Mouse (Mus musculus) kidney, embryonic 15.5 days (tissue): ENCODE measurements at regions not wholly inside any gene's neighbourhood (a gene's known extent, or its start where the extent isn't known, plus 50 kb on each side); places are given as distances from the start of the nearest gene placed in this dataset.

Experiments
- ATAC-seq: fragments of 200-750 bp; cut with Nextera tagmentation; replicated peaks from 2 replicates; pipeline ENCODE4 v1.8.0; 2017; ENCODE audit warnings: moderate TSS enrichment; ENCODE audit not compliant: low FRiP score
- H3K27ac ChIP-seq: fragments of 300-500 bp; sonication (generic); 2 replicates; pipeline ENCODE4 v1.5.1; 2015; ENCODE audit warnings: mild to moderate bottlenecking, inconsistent platforms
- H3K27me3 ChIP-seq: fragments of 300-500 bp; sonication (generic); 2 replicates; pipeline ENCODE4 v1.6.1; 2015; ENCODE audit warnings: inconsistent platforms
- H3K36me3 ChIP-seq: fragments of 300-500 bp; sonication (generic); 2 replicates; pipeline ENCODE4 v1.6.1; 2015; ENCODE audit warnings: inconsistent platforms
- H3K4me1 ChIP-seq: fragments of 300-500 bp; sonication (generic); 2 replicates; pipeline ENCODE4 v1.6.1; 2015; ENCODE audit warnings: inconsistent platforms
- H3K4me2 ChIP-seq: fragments of 300-500 bp; sonication (generic); 2 replicates; pipeline ENCODE4 v1.6.1; 2015; ENCODE audit warnings: moderate library complexity, mild to moderate bottlenecking, inconsistent platforms
- H3K4me3 ChIP-seq: fragments of 300-500 bp; sonication (generic); replicated peaks from 2 replicates; pipeline ENCODE4 v1.5.1; 2015; ENCODE audit warnings: mild to moderate bottlenecking, inconsistent platforms
- H3K9ac ChIP-seq: fragments of 300-500 bp; sonication (generic); 2 replicates; pipeline ENCODE4 v1.6.1; 2015; ENCODE audit warnings: mild to moderate bottlenecking, inconsistent platforms
- H3K9me3 ChIP-seq: fragments of 300-500 bp; sonication (generic); replicated peaks from 2 replicates; pipeline ENCODE4 v1.6.1; 2016; ENCODE audit warnings: inconsistent platforms
- WGBS: fragments of 180-500 bp; shearing (Covaris S2); methylation state at CpG from one replicate; pipeline ENCODE4 v1.1.7; 2015; ENCODE audit warnings: mixed read lengths; 5-methylcytosine and 5-hydroxymethylcytosine counted together

DNA sequence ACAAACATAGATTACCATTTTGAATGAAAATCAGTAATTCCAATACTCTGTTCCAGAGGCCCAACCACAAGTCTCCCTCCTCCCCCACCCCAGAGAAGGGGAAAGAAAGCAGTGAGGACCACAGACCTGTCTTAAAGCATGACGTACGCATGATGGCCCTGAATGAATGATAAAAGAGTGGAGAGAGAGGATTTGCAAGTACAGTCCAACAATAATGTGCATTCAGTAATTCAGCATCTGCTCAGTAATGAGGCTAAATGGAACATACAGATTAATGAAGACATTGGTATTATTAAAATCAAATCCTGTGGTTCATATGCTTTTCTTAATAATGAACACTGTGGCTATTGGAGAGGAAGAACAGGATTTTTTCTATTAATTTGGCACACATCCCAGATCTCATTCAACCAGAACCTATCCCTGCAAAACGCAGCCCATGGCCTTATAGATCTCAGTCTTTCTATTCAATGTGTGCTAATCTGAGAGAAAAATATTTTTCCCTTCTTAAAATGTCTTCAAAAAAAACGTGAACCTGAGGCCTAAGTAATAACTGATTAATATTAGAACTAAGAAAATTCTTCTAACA, 430.7 kb upstream of the Tbc1d2b start:
- no peaks in the 10 kb centered on the region for H3K27me3 ChIP-seq
- H3K9me3 ChIP-seq, result no peaks in the 10 kb centered on the region
- no peak overlapping the region for H3K27ac ChIP-seq
- no peak for ATAC-seq
- H3K36me3 ChIP-seq, result no peaks in the 10 kb centered on the region
- 67% methylated on average over 4 of the region's 4 CpGs for WGBS
- no peak overlapping the region for H3K4me2 ChIP-seq
- H3K4me1 ChIP-seq, result no peaks in the 10 kb centered on the region
- no peak overlapping the region for H3K4me3 ChIP-seq
- no peak overlapping the region for H3K9ac ChIP-seq

DNA sequence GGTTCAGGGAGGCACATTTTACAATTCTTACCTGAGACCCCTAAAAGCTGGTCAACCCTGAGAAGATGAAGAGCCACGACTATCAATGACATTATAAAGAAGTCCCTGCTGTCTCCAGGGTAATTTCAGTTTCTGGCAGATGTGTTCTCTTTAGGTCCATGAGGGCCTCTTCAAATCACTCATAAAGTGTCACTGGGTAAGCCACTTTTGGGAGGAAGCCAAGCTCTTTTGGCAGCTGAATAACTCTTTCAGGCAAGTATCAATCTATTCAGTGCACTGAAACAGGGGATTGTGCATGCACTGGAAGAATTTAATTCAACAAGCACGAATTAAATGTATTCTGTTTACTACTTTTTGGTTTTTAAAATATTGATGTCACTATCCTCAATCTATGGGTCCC, 443.1 kb upstream of the Tbc1d2b start:
- no peak for ATAC-seq
- WGBS, result 61% methylated on average over 2 of the region's 2 CpGs
- H3K9ac ChIP-seq, result no peak overlapping the region
- H3K27me3 ChIP-seq, result no peaks in the 10 kb centered on the region
- H3K4me1 ChIP-seq, result no peaks in the 10 kb centered on the region
- no peaks in the 10 kb centered on the region for H3K9me3 ChIP-seq
- no peaks in the 10 kb centered on the region for H3K36me3 ChIP-seq
- H3K4me3 ChIP-seq, result no peak overlapping the region
- H3K4me2 ChIP-seq, result no peak overlapping the region
- H3K27ac ChIP-seq, result no peak overlapping the region

DNA sequence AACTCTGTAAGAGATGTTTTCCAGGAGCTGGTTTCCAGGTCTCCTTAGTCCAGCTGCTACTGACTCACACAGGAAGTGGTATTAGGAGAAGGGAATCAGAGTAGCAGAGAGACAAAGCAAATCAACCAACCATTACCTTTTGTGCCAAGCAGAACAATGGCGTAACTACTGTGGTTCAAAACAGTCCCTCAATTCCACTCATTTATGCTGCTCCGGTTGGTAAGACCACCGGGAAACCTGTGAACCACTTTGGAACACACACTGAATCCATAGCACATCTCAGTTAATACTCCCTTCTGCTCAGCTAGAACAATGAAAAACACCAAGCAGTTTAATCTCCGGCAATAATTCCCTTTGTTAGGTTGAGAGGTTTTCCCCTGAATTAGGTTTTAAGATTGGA, 460.8 kb upstream of the Tbc1d2b start:
- H3K4me2 ChIP-seq, result no peak overlapping the region
- H3K27ac ChIP-seq, result no peak overlapping the region
- no peak overlapping the region for H3K9ac ChIP-seq
- no peaks in the 10 kb centered on the region for H3K9me3 ChIP-seq
- no peaks in the 10 kb centered on the region for H3K27me3 ChIP-seq
- 80% methylated on average over 4 of the region's 4 CpGs for WGBS
- no peaks in the 10 kb centered on the region for H3K36me3 ChIP-seq
- H3K4me3 ChIP-seq, result no peak overlapping the region
- no peak for ATAC-seq
- no peaks in the 10 kb centered on the region for H3K4me1 ChIP-seq

DNA sequence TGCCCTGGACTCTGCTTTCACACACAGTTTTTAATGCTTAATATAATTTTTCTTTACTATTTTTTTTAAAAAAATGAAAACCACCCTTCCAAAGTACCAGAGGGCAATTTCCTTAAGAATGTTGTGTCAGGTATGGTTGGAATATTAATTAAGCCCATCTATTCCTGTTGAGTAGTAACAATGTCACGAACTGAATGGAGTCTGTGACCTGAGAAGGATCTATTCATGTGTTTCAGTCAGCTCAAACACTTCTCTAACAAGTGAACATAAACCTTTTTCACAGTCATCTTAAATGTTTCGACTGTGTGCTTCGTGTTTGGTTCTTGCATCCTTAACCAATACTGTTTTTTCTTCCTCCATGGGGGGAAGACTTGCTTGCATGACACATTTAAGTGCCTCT, 486.6 kb upstream of the Tbc1d2b start:
- H3K27ac ChIP-seq, result no peak overlapping the region
- no peaks in the 10 kb centered on the region for H3K4me1 ChIP-seq
- no peaks in the 10 kb centered on the region for H3K36me3 ChIP-seq
- no peak overlapping the region for H3K4me3 ChIP-seq
- WGBS, result 64% methylated on average over 3 of the region's 3 CpGs
- ATAC-seq, result no peak
- no peak overlapping the region for H3K9ac ChIP-seq
- no peaks in the 10 kb centered on the region for H3K27me3 ChIP-seq
- H3K4me2 ChIP-seq, result no peak overlapping the region
- H3K9me3 ChIP-seq, result no peaks in the 10 kb centered on the region

DNA sequence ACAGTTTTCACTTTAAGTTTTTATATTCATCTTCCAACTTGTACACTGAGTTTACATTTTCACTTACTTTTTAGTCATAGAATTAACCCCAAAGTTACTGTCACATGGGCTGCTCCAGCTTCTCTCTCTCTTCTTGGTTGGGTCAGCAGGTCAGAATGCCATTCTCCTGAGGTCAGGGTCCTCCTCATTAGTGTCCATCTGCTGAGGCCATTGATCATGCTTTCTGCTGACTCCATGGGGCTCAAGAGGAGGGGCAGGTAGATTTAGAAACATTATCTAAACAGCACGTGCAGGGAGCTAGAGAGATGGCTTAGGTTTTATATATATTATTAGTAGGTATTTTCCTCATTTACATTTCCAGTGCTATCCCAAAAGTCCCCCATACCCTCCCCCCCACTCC, 503.7 kb upstream of the Tbc1d2b start:
- no peak overlapping the region for H3K4me2 ChIP-seq
- no peak overlapping the region for H3K27ac ChIP-seq
- H3K27me3 ChIP-seq, result no peaks in the 10 kb centered on the region
- no peak for ATAC-seq
- H3K4me1 ChIP-seq, result no peaks in the 10 kb centered on the region
- H3K36me3 ChIP-seq, result no peaks in the 10 kb centered on the region
- 52% methylated on average over 1 of the region's 1 CpGs for WGBS
- H3K4me3 ChIP-seq, result no peak overlapping the region
- H3K9ac ChIP-seq, result no peak overlapping the region
- no peaks in the 10 kb centered on the region for H3K9me3 ChIP-seq

DNA sequence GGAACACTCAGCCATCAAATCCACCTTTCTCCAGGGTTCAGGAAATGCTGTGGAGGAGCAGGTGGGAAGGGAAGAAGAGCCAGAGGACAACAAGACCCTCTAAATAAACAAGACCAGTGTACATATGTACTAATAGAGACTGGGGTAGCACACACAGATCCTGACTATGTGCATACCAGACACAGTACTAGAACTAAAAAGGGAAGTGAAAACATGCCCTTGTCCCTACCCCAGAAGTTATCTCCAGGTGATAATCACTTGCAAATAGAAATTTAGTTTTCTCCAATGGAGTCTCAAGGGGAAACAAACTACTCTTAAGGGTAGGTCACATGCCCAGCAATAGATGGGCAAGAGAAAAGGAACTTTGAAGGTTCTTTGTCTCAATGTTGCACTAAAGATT, 518.9 kb upstream of the Tbc1d2b start:
- H3K4me2 ChIP-seq, result no peak overlapping the region
- H3K9ac ChIP-seq, result no peak overlapping the region
- H3K9me3 ChIP-seq, result no peaks in the 10 kb centered on the region
- no peak overlapping the region for H3K4me3 ChIP-seq
- H3K27ac ChIP-seq, result no peak overlapping the region
- H3K27me3 ChIP-seq, result no peaks in the 10 kb centered on the region
- no peaks in the 10 kb centered on the region for H3K36me3 ChIP-seq
- no peak for ATAC-seq
- H3K4me1 ChIP-seq, result no peaks in the 10 kb centered on the region

DNA sequence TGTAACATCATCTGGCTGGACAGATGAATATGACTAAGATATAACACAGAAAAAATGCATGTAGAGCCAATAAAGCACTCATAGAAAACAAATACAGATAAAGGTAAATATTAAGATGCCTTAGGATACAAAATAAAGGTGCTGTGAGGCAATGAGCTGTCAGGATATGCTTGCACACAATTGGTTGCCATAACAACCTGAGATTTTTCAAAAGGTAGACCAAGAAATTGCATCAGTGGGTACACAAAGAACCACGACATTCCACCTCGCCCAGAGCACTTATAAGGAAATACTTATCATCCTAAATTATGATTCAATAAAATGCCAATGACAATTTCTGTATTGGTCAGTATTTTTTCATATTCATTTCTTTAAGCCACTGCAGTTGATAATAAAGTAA, 521.3 kb upstream of the Tbc1d2b start:
- Histone ChIP-seq H3K9me3 (no peaks in the 10 kb centered on the region), H3K4me3 (no peak overlapping the region), H3K9ac (no peak overlapping the region), H3K4me2 (no peak overlapping the region), H3K36me3 (no peaks in the 10 kb centered on the region), H3K4me1 (no peaks in the 10 kb centered on the region), H3K27ac (no peak overlapping the region), H3K27me3 (no peaks in the 10 kb centered on the region)
- no peak for ATAC-seq
- 90% methylated on average over 2 of the region's 2 CpGs for WGBS

DNA sequence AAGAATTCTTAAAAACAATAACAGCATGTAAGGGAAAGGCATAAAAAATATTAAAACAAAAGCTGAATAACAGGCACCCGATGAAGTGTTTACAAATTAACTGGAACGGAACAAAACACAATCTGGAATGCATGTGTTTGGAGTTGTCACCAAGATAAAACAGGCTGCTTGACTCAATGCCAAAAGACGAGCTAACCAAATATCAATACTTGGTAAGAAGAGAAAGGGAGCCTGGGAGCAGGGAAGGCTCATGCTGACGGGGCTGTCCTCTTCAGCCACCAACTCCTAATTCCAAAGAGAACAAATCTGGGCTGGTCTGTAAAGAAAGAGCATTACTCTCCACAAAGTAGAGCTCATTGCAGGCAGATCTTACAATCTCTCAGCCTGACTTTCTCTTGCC, 545.4 kb upstream of the Zic4 start:
- Histone ChIP-seq H3K9ac (no peak overlapping the region), H3K27ac (no peak overlapping the region), H3K4me3 (no peak overlapping the region), H3K27me3 (no peaks in the 10 kb centered on the region), H3K36me3 (no peaks in the 10 kb centered on the region), H3K9me3 (no peaks in the 10 kb centered on the region), H3K4me2 (no peak overlapping the region), H3K4me1 (no peaks in the 10 kb centered on the region)
- WGBS, result 71% methylated on average over 4 of the region's 4 CpGs
- ATAC-seq, result no peak

DNA sequence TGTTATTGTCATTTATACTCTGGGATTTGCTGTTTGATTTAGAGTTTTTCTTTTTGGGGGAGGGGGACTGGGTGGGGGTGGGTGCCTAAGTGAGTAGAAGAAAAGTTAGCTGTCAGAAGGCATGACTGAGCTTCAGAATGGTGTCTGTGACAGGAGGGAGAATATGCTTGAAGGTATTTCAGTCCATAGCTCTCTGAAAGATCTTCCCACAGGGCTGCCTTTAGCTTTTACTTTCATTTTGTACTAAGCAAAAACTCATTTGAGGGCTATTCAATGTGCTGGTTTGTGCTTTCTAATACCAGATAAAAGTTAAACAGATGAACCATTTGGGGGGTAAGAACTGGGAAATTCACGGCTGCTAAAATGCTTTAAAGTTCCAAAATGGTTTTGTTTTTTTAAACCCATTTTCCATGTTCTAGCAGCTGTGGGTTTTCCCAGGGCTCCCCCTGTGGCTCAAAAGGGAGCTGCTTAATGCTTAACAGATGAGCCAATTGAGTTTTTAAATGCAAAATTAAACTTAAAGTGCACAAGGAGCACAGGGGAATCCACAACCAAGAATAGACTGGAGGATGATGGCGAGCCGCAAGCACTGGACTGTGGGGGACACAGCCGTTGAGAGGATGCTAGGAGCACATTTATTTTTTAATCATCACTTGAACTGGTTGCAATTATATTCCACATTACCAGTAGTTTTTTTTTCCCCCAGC, 538.5 kb upstream of the Zic4 start:
- no peak overlapping the region for H3K27ac ChIP-seq
- H3K4me1 ChIP-seq, result no peaks in the 10 kb centered on the region
- no peaks in the 10 kb centered on the region for H3K27me3 ChIP-seq
- H3K4me3 ChIP-seq, result no peak overlapping the region
- no peak for ATAC-seq
- 81% methylated on average over 4 of the region's 4 CpGs for WGBS
- no peaks in the 10 kb centered on the region for H3K9me3 ChIP-seq
- no peaks in the 10 kb centered on the region for H3K36me3 ChIP-seq
- H3K4me2 ChIP-seq, result no peak overlapping the region
- no peak overlapping the region for H3K9ac ChIP-seq

DNA sequence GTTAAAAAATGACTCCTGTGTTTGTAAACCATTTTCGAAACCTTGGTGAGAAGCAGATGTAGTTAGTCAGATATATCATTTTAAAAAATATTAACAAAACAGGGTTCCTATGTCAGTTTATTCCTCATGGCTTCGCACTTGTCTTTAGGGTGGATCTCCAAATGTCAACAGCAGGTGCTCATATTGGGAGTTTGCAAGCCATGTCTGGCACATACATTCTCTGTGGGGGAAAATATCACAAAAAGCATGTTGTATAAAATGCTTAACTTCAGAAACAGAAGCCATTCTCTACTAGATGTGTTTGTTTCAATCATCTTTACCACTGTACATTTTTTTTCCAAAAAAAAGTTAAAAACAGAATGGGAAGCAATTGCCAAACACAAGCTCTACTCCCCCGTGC, 534.7 kb upstream of the Zic4 start:
- Histone ChIP-seq H3K27ac (no peak overlapping the region), H3K27me3 (no peaks in the 10 kb centered on the region), H3K4me3 (no peak overlapping the region), H3K9me3 (no peaks in the 10 kb centered on the region), H3K9ac (no peak overlapping the region), H3K4me1 (no peaks in the 10 kb centered on the region), H3K36me3 (no peaks in the 10 kb centered on the region), H3K4me2 (no peak overlapping the region)
- no peak for ATAC-seq
- 91% methylated on average over 3 of the region's 3 CpGs for WGBS

DNA sequence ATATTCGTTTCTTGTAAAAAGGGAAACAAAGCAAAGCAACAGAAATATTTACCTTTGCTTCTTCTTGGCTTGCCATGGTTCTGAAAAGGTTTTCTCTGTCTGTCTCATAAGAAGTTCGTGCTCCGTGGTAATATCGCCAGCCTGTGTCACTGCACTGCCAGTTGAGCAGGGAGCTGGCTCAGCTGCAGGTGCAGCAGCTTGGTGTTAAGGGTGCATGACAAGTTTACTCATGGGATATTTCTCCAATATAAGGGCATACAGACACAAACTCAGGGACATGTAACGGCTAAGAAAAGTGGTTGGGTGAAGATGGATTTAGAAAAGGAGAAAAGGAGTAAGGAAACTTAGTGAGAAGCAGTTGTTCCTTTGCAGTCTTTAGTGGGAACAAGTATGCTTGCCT, 533.5 kb upstream of the Zic4 start:
- no peaks in the 10 kb centered on the region for H3K9me3 ChIP-seq
- no peaks in the 10 kb centered on the region for H3K36me3 ChIP-seq
- no peak overlapping the region for H3K9ac ChIP-seq
- no peak overlapping the region for H3K4me3 ChIP-seq
- H3K27me3 ChIP-seq, result no peaks in the 10 kb centered on the region
- no peak overlapping the region for H3K27ac ChIP-seq
- H3K4me1 ChIP-seq, result no peaks in the 10 kb centered on the region
- 68% methylated on average over 5 of the region's 5 CpGs for WGBS
- no peak overlapping the region for H3K4me2 ChIP-seq
- ATAC-seq, result no peak

DNA sequence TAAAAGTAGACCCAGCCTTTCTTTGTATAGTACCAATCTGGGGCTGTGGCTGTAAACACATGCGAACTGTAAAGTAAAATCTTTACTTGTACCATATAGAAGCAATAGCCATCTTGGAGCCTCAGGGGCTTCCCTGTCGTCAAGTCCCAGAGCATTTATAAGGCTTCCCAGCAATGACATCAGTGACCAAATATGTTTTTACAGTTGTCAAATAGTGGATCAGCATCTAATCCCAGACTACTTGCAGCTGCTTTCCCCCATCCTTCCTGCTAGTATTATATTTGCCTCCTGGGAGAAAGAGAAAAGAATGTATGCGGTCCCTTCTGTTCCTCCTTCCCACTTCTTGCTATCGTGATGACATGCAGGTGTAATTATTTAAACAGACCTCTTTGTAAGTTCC, 531.5 kb upstream of the Zic4 start:
- Histone ChIP-seq H3K4me3 (no peak overlapping the region), H3K36me3 (no peaks in the 10 kb centered on the region), H3K9ac (no peak overlapping the region), H3K9me3 (no peaks in the 10 kb centered on the region), H3K27ac (no peak overlapping the region), H3K27me3 (no peaks in the 10 kb centered on the region), H3K4me1 (no peaks in the 10 kb centered on the region), H3K4me2 (no peak overlapping the region)
- no peak for ATAC-seq
- WGBS, result 54% methylated on average over 4 of the region's 4 CpGs
